Comparison of ENCODE assay signal across 10 mouse cellular contexts in the genomic region with DNA sequence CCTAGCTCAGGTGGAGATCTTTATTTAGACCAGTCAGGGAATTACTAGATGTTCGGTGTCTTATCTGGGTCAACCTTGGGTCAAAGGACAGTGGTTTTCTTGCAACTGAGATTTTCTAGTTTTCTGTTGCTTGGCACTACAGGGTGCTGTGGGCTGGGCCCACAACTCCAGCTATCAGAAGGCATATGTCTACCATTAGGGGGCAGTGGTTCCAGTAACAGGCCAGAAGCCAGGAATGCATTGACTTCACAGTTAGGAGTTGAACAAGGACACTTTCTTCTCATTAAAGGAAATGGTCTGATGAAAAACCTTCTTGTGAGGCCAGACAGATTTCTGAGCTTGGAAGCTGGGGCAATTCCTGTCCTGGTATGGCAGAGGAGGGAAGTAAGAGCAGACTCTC. TPM values are rescaled to one million over a fixed set of nuclear protein-coding genes. Genes with fewer than 3 reads are reported as not detected.
A peak's percentile ranks its signal among the peaks of the same experiment; 100 is the strongest.
DNase-seq lines count a peak whose midpoint lies in the region; ATAC-seq and TF ChIP-seq lines count a peak whose summit lies in the region.
"Had no signal": no experiment of that assay in that cellular context is flagged by ENCODE, and none has a peak within 500 bp of the region (broad histone marks: within the 10 kb centered on the region; RNA-seq: fewer than 3 reads in every experiment).

No protein-coding gene starts in this region.

- no peaks in the 10 kb centered on the region for H3K9me3 ChIP-seq in forebrain, postnatal 0 days (ENCODE audit: low read length)
- no peaks in the 10 kb centered on the region for H3K9me3 ChIP-seq in forebrain, embryonic 15.5 days
- no peaks in the 10 kb centered on the region for H3K9me3 ChIP-seq in midbrain, postnatal 0 days (ENCODE audit: low read length)
- H3K9me3 ChIP-seq in midbrain, embryonic 16.5 days (replicated peaks; ENCODE audit: control insufficient read depth, low read length, poor library complexity, severe bottlenecking) = no peaks in the 10 kb centered on the region
- H3K9me3 ChIP-seq: limb, embryonic 12.5 days had no signal

- DNase-seq in forebrain, postnatal 0 days = no peak
- peak; percentile 51 for DNase-seq in midbrain, postnatal 0 days (ENCODE audit: low spot score)
- DNase-seq in embryo, embryonic 11 days = peak; percentile 36
- peak; percentile 38 for DNase-seq in retina, postnatal 1 day
- DNase-seq in right cerebral cortex, postnatal 25 days = no peak
- DNase-seq in left cerebral cortex, adult 18-20 months (ENCODE audit: low spot score in 2 of 2) = no peak

- no peak for ATAC-seq in forebrain, postnatal 0 days
- ATAC-seq in forebrain, embryonic 15.5 days (replicated peaks) = no peak
- ATAC-seq in midbrain, postnatal 0 days (ENCODE audit: low FRiP score) = no peak
- no peak for ATAC-seq in midbrain, embryonic 16.5 days

- no peak overlapping the region for H3K9ac ChIP-seq in forebrain, postnatal 0 days
- H3K9ac ChIP-seq in forebrain, embryonic 15.5 days (replicated peaks) = no peak overlapping the region
- no peak overlapping the region for H3K9ac ChIP-seq in midbrain, postnatal 0 days (replicated peaks; ENCODE audit: low read length, poor library complexity, severe bottlenecking)
- H3K9ac ChIP-seq in midbrain, embryonic 16.5 days (ENCODE audit: low read depth, low read length) = no peak overlapping the region
- H3K9ac ChIP-seq: limb, embryonic 12.5 days had no signal

- H3K36me3 ChIP-seq in forebrain, postnatal 0 days (ENCODE audit: insufficient read depth) = peaks cover 19% of the 10 kb centered on the region
- H3K36me3 ChIP-seq in forebrain, embryonic 15.5 days = peaks cover 17% of the 10 kb centered on the region; the same call in 1 of the 2 replicates
- peaks cover 12% of the 10 kb centered on the region; the same call in 1 of the 2 replicates for H3K36me3 ChIP-seq in midbrain, postnatal 0 days (ENCODE audit: insufficient read depth, low read length)
- peaks cover 7% of the 10 kb centered on the region; the same call in 1 of the 2 replicates for H3K36me3 ChIP-seq in midbrain, embryonic 16.5 days (ENCODE audit: control insufficient read depth, insufficient read depth, low read length)

- 84% methylated on average over 1 of the region's 1 CpGs for WGBS in forebrain, postnatal 0 days
- 87% methylated on average over 1 of the region's 1 CpGs for WGBS in forebrain, embryonic 15.5 days
- 76% methylated on average over 1 of the region's 1 CpGs for WGBS in midbrain, postnatal 0 days
- WGBS in midbrain, embryonic 16.5 days = 78% methylated on average over 1 of the region's 1 CpGs

- H3K4me1 ChIP-seq in forebrain, postnatal 0 days (ENCODE audit: insufficient read depth) = no peaks in the 10 kb centered on the region
- 0 out of 2 replicates have a peak, but pooled peaks cover 4% of the 10 kb centered on the region for H3K4me1 ChIP-seq in forebrain, embryonic 15.5 days
- H3K4me1 ChIP-seq in midbrain, postnatal 0 days (ENCODE audit: insufficient read depth, low read length) = 0 out of 2 replicates have a peak, but pooled peaks cover 3% of the 10 kb centered on the region
- H3K4me1 ChIP-seq in midbrain, embryonic 16.5 days (ENCODE audit: control insufficient read depth, insufficient read depth, low read length) = 0 out of 2 replicates have a peak, but pooled peaks cover 6% of the 10 kb centered on the region

- H3K4me2 ChIP-seq in forebrain, postnatal 0 days (ENCODE audit: low read depth) = no peak overlapping the region
- H3K4me2 ChIP-seq in forebrain, embryonic 15.5 days (replicated peaks) = no peak overlapping the region
- H3K4me2 ChIP-seq in midbrain, postnatal 0 days (ENCODE audit: low read depth, low read length, poor library complexity, severe bottlenecking) = no peak overlapping the region
- no peak overlapping the region for H3K4me2 ChIP-seq in midbrain, embryonic 16.5 days (ENCODE audit: low read length)
- H3K4me2 ChIP-seq: limb, embryonic 12.5 days had no signal

- no peak overlapping the region for H3K27ac ChIP-seq in forebrain, postnatal 0 days (ENCODE audit: low read depth, low read length)
- H3K27ac ChIP-seq in forebrain, embryonic 15.5 days (replicated peaks) = no peak overlapping the region
- H3K27ac ChIP-seq in midbrain, postnatal 0 days (ENCODE audit: low read depth, low read length) = no peak overlapping the region
- H3K27ac ChIP-seq in midbrain, embryonic 16.5 days (ENCODE audit: low read length) = no peak overlapping the region
- H3K27ac ChIP-seq: limb, embryonic 12.5 days had no signal

- no peak overlapping the region for H3K4me3 ChIP-seq in forebrain, postnatal 0 days (ENCODE audit: low read depth, low read length)
- no peak overlapping the region for H3K4me3 ChIP-seq in forebrain, embryonic 15.5 days
- no peak overlapping the region for H3K4me3 ChIP-seq in midbrain, postnatal 0 days (ENCODE audit: low read depth, low read length)
- no peak overlapping the region for H3K4me3 ChIP-seq in midbrain, embryonic 16.5 days (ENCODE audit: low read depth, low read length)
- H3K4me3 ChIP-seq: limb, embryonic 12.5 days had no signal

- H3K27me3 ChIP-seq in forebrain, postnatal 0 days (ENCODE audit: insufficient read depth, low read length) = no peaks in the 10 kb centered on the region
- no peaks in the 10 kb centered on the region for H3K27me3 ChIP-seq in forebrain, embryonic 15.5 days
- H3K27me3 ChIP-seq in midbrain, postnatal 0 days (ENCODE audit: insufficient read depth, low read length) = no peaks in the 10 kb centered on the region
- H3K27me3 ChIP-seq in midbrain, embryonic 16.5 days (ENCODE audit: control insufficient read depth, insufficient read depth, low read depth, low read length) = no peaks in the 10 kb centered on the region
- H3K27me3 ChIP-seq: limb, embryonic 12.5 days had no signal

- TF ChIP-seq CTCF in forebrain, postnatal 0 days (IDR thresholded peaks at IDR 0.05; ENCODE audit: low read depth) = peak; percentile 43
- TF ChIP-seq CTCF in midbrain, postnatal 0 days (IDR thresholded peaks at IDR 0.05) = peak; percentile 55

RNA-seq across cellular contexts. Expression of gene Larp1, which starts 30.2 kb away (rescaled TPM):
- 33.0 and 43.9 TPM in 2 replicates for total RNA-seq in forebrain, postnatal 0 days (2014; rRNA removed)
- polyA plus RNA-seq in forebrain, postnatal 0 days (2015; fragmentation: Nextera tagmentation; extraction: Ambion mirVana) = 7.6 and 13.3 TPM in 2 replicates
- polyA plus RNA-seq in forebrain, embryonic 15.5 days (2015; fragmentation: Nextera tagmentation; extraction: Ambion mirVana) = 18.5 and 18.7 TPM in 2 replicates
- total RNA-seq in midbrain, postnatal 0 days (2014; rRNA removed) = 51.8 and 53.1 TPM in 2 replicates
- 14.7 and 15.7 TPM in 2 replicates for polyA plus RNA-seq in midbrain, postnatal 0 days (2015; fragmentation: Nextera tagmentation; extraction: Ambion mirVana)
- polyA plus RNA-seq in midbrain, embryonic 16.5 days (2015; fragmentation: Nextera tagmentation; extraction: Ambion mirVana) = 17.7 and 18.4 TPM in 2 replicates
- total RNA-seq in left cerebral cortex, adult 18-20 months (2021) = 10 to 100 TPM; 87.5 to 89.1 TPM

RNA-seq across cellular contexts. Expression of gene Gm12248, which starts 53.9 kb away (rescaled TPM):
- not detected in 2 replicates for total RNA-seq in forebrain, postnatal 0 days (2014; rRNA removed)
- polyA plus RNA-seq in forebrain, postnatal 0 days (2015; fragmentation: Nextera tagmentation; extraction: Ambion mirVana) = not detected in 2 replicates
- not detected in 2 replicates for polyA plus RNA-seq in forebrain, embryonic 15.5 days (2015; fragmentation: Nextera tagmentation; extraction: Ambion mirVana)
- not detected in 2 replicates for total RNA-seq in midbrain, postnatal 0 days (2014; rRNA removed)
- polyA plus RNA-seq in midbrain, postnatal 0 days (2015; fragmentation: Nextera tagmentation; extraction: Ambion mirVana) = not detected in 2 replicates
- polyA plus RNA-seq in midbrain, embryonic 16.5 days (2015; fragmentation: Nextera tagmentation; extraction: Ambion mirVana) = 0.13 TPM in 1 of 2 replicates, not detected in the other
- total RNA-seq in left cerebral cortex, adult 18-20 months (2021) = not detected
- total RNA-seq: neutrophil, adult 5-6 weeks had no signal
- polyA plus RNA-seq: limb, embryonic 12.5 days had no signal

Comparison
In these comparisons a context has a peak if more than half of its experiments do, and no peak if none do; other contexts are left out.
1. DNase-seq: peak in midbrain, postnatal 0 days (single experiment), embryo, embryonic 11 days (single experiment) and retina, postnatal 1 day (single experiment); none in forebrain, postnatal 0 days (single experiment), right cerebral cortex, postnatal 25 days (single experiment) and left cerebral cortex, adult 18-20 months (0 of 2).